Mouse (Mus musculus): ENCODE results near the gene Gm6803. TPM values are rescaled to one million over a fixed set of nuclear protein-coding genes. Genes with fewer than 3 reads are reported as not detected.
"Not testable (repeated sequence)": the region's sequence is repeated elsewhere in the genome, so short reads cannot be mapped to it uniquely, and the experiment has no call there.

Gene Gm6803
- total RNA-seq (2021) = not detected

DNA sequence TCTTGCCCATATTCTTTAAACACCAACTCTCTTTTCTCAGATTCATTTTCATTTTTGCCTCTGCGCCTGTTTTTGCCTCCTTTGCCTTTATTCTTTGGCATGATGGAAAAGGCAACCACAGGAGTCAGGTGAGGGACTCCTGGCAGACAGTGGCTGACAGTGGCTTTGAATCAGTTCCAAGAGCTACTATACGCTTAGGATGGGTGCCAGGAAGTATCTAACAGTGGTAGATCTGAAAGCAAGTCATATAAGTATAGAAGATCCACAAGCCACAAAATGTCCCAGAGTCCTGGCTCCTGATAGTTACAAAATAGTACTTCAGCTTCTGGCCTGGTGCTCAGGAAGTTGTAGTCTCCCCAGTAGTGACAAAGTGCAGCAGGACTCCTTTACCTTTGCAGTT, at the start of gene Gm6803:
TSS of gene Gm6803 (minus strand) at position 101 of the 400 bp plus-strand sequence.
- intact Hi-C loops (cut with DNase I); DNase-seq: not testable (repeated sequence)

DNA sequence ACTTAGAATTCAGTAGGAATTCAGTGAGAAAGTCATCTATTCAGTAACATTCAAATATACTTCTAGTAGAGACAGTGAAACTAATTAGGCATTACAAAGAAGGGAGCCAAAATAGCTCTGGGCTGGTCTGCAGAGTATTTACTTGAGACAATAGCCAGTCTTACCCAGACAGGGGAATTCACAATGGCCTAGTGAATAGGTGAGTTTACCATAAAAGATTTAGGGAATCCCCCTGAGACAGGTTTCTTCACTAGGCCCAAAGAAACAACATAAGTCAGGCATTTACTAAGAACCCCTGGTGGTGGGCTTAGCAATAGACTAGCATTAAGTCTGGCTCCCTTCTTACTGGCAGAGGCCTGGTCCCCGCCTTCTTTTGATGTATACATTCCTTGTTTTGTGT, 26.7 kb upstream of the Gm6803 start:
- intact Hi-C loops (cut with DNase I); DNase-seq: not testable (repeated sequence)

DNA sequence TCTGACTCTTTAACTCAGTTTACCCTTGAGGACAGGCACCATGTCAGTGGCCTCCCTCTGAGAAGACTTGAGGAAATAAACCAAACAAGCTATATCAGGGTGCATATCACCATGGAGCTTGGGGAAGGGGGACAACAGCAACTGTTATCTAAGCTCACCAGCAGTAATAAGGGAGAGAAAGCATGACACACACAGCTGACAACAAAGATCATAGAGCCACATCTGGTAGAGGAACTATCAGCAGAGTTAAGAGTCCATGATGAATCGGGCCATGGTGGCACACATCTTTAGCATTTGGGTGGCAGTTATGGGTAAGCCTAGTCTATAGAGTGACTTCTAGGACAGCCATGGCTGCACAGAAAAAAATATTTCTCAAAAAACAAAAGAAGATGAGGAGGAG, 21.1 kb upstream of the Gm6803 start:
- DNase-seq; intact Hi-C loops (cut with DNase I): not testable (repeated sequence)

DNA sequence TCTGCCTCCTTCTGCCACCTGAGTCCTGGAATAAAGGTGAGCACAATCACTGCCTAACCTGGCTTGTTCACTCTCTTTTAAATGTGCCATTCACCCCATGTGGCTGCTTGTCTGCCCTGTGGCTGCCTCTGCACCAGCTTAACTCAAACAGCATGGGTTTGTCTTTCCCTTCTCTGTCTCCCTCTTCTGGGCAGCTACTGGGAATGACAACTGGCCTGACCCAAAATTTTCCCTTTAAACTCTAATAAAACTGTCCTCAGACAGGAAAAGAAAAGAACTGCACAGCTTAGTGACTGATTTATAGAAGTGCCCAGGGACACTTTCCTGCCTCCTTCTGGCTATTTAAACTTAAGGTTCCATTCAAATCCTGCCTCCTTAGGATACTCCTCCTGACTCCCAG, 20.5 kb upstream of the Gm6803 start:
- DNase-seq; intact Hi-C loops (cut with DNase I): not testable (repeated sequence)

DNA sequence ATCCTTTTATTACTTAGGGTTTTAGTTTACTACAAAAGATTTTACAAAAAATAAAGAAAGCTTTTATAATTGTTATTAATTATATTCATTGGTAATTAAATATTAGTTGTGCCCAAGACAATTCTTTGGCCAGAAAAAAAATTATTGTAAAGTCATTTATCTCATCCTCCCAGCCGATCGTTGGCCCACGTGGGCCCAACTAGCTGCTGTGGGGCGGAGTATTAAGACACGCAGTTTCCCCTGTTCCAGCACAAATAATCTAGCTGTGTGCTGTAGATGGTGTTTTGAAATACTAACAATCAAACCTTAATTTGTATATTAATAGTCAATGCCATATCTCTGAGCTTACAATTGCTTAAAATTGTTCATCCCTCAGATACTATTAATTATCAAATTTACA, 13.7 kb upstream of the Gm6803 start:
- DNase-seq; intact Hi-C loops (cut with DNase I): not testable (repeated sequence)

DNA sequence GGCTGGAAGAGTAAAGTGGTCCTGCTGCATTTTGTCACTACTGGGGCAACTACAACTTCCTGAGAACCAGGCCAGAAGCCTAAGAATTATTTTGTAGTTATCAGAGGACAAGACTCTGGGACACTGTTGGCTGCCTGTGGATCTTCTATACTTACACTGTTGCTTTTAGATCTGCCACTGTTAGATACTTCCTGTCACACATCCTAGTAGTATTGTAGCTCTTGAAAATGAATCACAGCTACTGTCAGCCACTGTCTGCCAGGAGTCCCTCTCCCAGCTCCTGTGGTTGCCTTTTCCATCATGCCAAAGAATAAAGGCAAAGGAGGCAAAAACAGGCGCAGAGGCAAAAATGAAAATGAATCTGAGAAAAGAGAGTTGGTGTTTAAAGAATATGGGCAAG, 8.1 kb upstream of the Gm6803 start, which contains the start of gene Gm2056:
TSS of gene Gm2056 (plus strand) at position 301 of the 400 bp plus-strand sequence.
- intact Hi-C loops (cut with DNase I); DNase-seq: not testable (repeated sequence)

DNA sequence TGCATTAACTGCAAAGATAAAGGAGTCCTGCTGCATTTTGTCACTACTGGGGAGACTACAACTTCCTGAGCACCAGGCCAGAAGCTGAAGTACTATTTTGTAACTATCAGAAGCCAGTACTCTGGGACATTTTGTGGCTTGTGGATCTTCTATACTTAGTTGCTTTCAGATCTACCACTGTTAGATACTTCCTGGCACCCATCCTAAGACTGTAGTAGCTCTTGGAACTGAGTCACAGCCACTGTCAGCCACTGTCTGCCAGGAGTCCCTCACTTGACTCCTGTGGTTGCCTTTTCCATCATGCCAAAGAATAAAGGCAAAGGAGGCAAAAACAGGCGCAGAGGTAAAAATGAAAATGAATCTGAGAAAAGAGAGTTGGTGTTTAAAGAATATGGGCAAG, 7.0 kb downstream of the Gm6803 start, which contains the start of gene Gm2075:
TSS of gene Gm2075 (plus strand) at position 301 of the 400 bp plus-strand sequence.
- intact Hi-C loops (cut with DNase I); DNase-seq: not testable (repeated sequence)

DNA sequence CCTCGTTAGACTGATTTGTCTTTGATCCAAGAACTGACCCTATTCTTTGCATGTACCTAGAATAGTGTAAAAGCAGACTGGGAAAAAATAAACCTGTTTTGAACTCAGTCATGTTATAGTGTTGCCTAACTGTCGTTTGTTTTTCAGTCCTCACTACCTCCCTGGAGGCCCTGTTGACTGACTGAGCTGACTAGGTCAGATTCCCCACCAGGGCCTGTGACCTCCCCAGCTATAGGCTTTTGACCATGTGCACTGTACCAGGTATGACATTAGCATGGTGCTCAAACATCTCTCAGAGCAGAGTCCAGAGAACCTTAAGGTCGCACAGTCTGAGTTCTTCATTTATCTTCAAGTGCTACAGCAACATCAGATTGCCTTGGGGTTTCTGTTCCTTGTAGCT, 14.5 kb downstream of the Gm6803 start:
- DNase-seq; intact Hi-C loops (cut with DNase I): not testable (repeated sequence)

DNA sequence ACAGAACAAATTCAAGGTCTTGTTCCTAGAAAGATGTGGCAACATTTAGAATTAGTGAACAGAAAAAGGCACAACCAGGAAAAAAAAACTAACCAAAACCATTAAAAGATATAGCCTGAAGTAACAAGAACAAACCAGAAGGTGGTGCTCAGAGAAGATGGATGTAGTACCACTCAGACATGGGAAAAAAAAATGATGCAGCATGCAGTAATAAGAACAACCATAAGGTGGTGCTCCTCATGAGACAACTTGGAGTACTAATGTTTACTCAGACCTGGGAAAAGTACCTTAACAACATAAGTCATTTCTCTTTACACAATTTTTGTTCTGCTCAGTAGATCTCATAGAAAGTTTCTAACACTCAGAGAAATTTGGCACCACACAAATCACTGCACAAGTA, 34.6 kb downstream of the Gm6803 start:
- DNase-seq; intact Hi-C loops (cut with DNase I): not testable (repeated sequence)

Other genes starting within 250 kb of the Gm6803 start
- not detected for gene Gm21319, start 243.0 kb downstream of the Gm6803 start, total RNA-seq (2021)
- gene Gm21936, start 223.3 kb downstream of the Gm6803 start, total RNA-seq (2021) = not detected
- gene BB287469, start 202.2 kb downstream of the Gm6803 start, total RNA-seq (2021) = not detected
- not detected for gene Gm2001, start 176.4 kb downstream of the Gm6803 start, total RNA-seq (2021)
- gene Gm2016, start 144.7 kb downstream of the Gm6803 start, total RNA-seq (2021) = not detected
- gene Gm2022, start 123.4 kb downstream of the Gm6803 start, total RNA-seq (2021) = not detected
- gene Gm2035, start 98.9 kb downstream of the Gm6803 start, total RNA-seq (2021) = not detected
- not detected for gene Gm2042, start 64.7 kb downstream of the Gm6803 start, total RNA-seq (2021)
- not detected for gene Gm2075, start 6.9 kb downstream of the Gm6803 start, total RNA-seq (2021)
- not detected for gene Gm2056, start 8.2 kb upstream of the Gm6803 start, total RNA-seq (2021)
- not detected for gene Gm16368, start 64.9 kb upstream of the Gm6803 start, total RNA-seq (2021)
- not detected for gene Gm10436, start 163.3 kb upstream of the Gm6803 start, total RNA-seq (2021)
- gene Gm8332, start 231.3 kb upstream of the Gm6803 start, total RNA-seq (2021) = not detected